Mouse (Mus musculus): ENCODE measurements around the gene Pbx4. TPM values are rescaled to one million over a fixed set of nuclear protein-coding genes. Genes with fewer than 3 reads are reported as not detected.

The Pbx4 gene
- total and polyA plus RNA-seq, 3 experiments: 1.0 to 5.9 (median 2.4) TPM

GRCm38 (mm10) chr8:69791415-69792068, 40.7 kb upstream of the Pbx4 start:
- H3K9me3 ChIP-seq (replicated peaks; ENCODE audit: low read length): no peaks in the 10 kb centered on the region
- dilution Hi-C loops (cut with MboI; ENCODE audit: extremely low pct_ligation_motif_present, extremely low pct_unique_long_range_greater_than_20kb, low sequenced_read_pairs) (no loop called here), in situ Hi-C loops (cut with MboI; ENCODE audit: low pct_ligation_motif_present, low pct_unique_long_range_greater_than_20kb, low sequenced_read_pairs) (no loop called here)
- peak; percentile 44 for DNase-seq (ENCODE audit: extremely low read depth)
- H3K4me2 ChIP-seq (ENCODE audit: insufficient read depth, low read depth, poor library complexity, severe bottlenecking): peak overlapping the region; percentile 81
- H3K9ac ChIP-seq (ENCODE audit: insufficient read depth, low read depth): peak overlapping the region; percentile 93
- H3K27ac ChIP-seq (ENCODE audit: insufficient read depth, low read depth): peak overlapping the region; percentile 85
- H3K27me3 ChIP-seq (replicated peaks): no peaks in the 10 kb centered on the region
- peaks cover 32 to 43% of the 10 kb centered on the region in 2 experiments for H3K36me3 ChIP-seq (replicated peaks in 1 of 2; ENCODE audit: control insufficient read depth in 1 of 2, insufficient read depth in 1 of 2, low read length in 1 of 2)
- peaks cover 28% of the 10 kb centered on the region for H3K79me2 ChIP-seq (replicated peaks; ENCODE audit: control insufficient read depth, extremely low read depth, insufficient read depth, poor library complexity, severe bottlenecking)
- H3K4me3 ChIP-seq (replicated peaks in 1 of 3; ENCODE audit: low read depth in 2 of 3, low read length in 2 of 3, poor library complexity in 1 of 3): peak overlapping the region; percentile 67 to 100 (median 78)
- no peak for TF ChIP-seq IRF4 (IDR thresholded peaks at IDR 0.05; ENCODE audit: low read depth, low read length)
- TF ChIP-seq JUND (conservative IDR thresholded peaks at IDR 0.05; ENCODE audit: low read depth, low read length): no peak
- TF ChIP-seq RCOR1 (conservative IDR thresholded peaks at IDR 0.05; ENCODE audit: low read depth, low read length): no peak
- TF ChIP-seq SIN3A (IDR thresholded peaks at IDR 0.05; ENCODE audit: low read length): peak; percentile 56; the same call in 1 of the 2 replicates
- peak; percentile 3; the same call in 1 of the 2 replicates for TF ChIP-seq MYC (IDR thresholded peaks at IDR 0.05; ENCODE audit: low read depth, low read length)
- TF ChIP-seq EP300 (IDR thresholded peaks at IDR 0.05; ENCODE audit: low read length): no peak
- no peak for TF ChIP-seq ZKSCAN1 (IDR thresholded peaks at IDR 0.05; ENCODE audit: borderline replicate concordance, low read depth, low read length)
- TF ChIP-seq NRF1 (IDR thresholded peaks at IDR 0.05; ENCODE audit: low read depth, low read length): no peak
- TF ChIP-seq CHD1 (IDR thresholded peaks at IDR 0.05; ENCODE audit: low read depth, low read length): 0 out of 2 replicates have a peak, but pooled peaks have one; percentile 13
- no peak for TF ChIP-seq POLR2AphosphoS2 (IDR thresholded peaks at IDR 0.05; ENCODE audit: low read depth, low read length)
- no peak for TF ChIP-seq MXI1 (IDR thresholded peaks at IDR 0.05; ENCODE audit: low read depth, low read length)
- no peak for TF ChIP-seq CHD2 (IDR thresholded peaks at IDR 0.05; ENCODE audit: low read length)
- no peak for TF ChIP-seq RAD21 (IDR thresholded peaks at IDR 0.05; ENCODE audit: low read depth, low read length)
- TF ChIP-seq USF2 (conservative IDR thresholded peaks at IDR 0.05; ENCODE audit: low read depth, low read length): no peak
- no peak for TF ChIP-seq BHLHE40 (IDR thresholded peaks at IDR 0.05; ENCODE audit: low read depth, low read length)
- peak; percentile 78 for TF ChIP-seq ZNF384 (IDR thresholded peaks at IDR 0.05; ENCODE audit: low read depth, low read length)
- peaks cover 9 to 29% of the 10 kb centered on the region in 2 experiments for H3K4me1 ChIP-seq (ENCODE audit: control insufficient read depth in 1 of 2, insufficient read depth in 2 of 2)

DNA sequence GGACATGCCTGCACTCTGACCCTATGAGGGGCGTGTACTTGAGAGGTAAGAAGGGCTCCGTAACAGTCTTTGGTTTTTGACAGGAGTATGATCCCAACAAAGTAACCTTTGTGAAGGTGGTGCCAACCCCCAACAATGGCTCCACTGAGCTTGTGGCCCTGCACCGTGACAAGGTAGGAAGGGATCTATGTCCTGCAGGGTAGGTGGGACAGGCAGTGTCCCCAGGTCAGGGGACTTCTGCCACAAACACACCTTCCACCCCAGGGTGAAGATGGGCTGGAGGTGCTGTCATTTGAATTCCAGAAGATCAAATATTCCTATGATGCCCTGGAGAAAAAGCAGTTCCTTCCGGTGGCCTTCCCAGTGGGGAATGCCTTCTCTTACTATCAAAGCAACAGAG, 38.6 kb upstream of the Pbx4 start:
- TF ChIP-seq BHLHE40 (IDR thresholded peaks at IDR 0.05; ENCODE audit: low read depth, low read length): no peak
- TF ChIP-seq JUND (conservative IDR thresholded peaks at IDR 0.05; ENCODE audit: low read depth, low read length): no peak
- no peak for TF ChIP-seq PAX5 (IDR thresholded peaks at IDR 0.05; ENCODE audit: low read length)
- TF ChIP-seq UBTF (IDR thresholded peaks at IDR 0.05; ENCODE audit: low read depth, low read length): no peak
- TF ChIP-seq EP300 (IDR thresholded peaks at IDR 0.05; ENCODE audit: low read length): no peak
- TF ChIP-seq MAX (IDR thresholded peaks at IDR 0.05; ENCODE audit: low read length): no peak
- TF ChIP-seq SIN3A (IDR thresholded peaks at IDR 0.05; ENCODE audit: low read length): no peak
- no peak for TF ChIP-seq NRF1 (IDR thresholded peaks at IDR 0.05; ENCODE audit: low read depth, low read length)
- TF ChIP-seq E2F4 (IDR thresholded peaks at IDR 0.05; ENCODE audit: insufficient replicate concordance, low read depth, low read length): no peak
- TF ChIP-seq MYC (IDR thresholded peaks at IDR 0.05; ENCODE audit: low read depth, low read length): no peak
- no peak for TF ChIP-seq ZC3H11A (IDR thresholded peaks at IDR 0.05; ENCODE audit: low read depth, low read length)
- no peak for TF ChIP-seq ETS1 (conservative IDR thresholded peaks at IDR 0.05; ENCODE audit: low read depth, low read length)
- TF ChIP-seq GABPA (IDR thresholded peaks at IDR 0.05; ENCODE audit: insufficient replicate concordance, low read depth, low read length): no peak
- no peak for TF ChIP-seq SMC3 (IDR thresholded peaks at IDR 0.05; ENCODE audit: low read depth, low read length)
- TF ChIP-seq ELF1 (IDR thresholded peaks at IDR 0.05; ENCODE audit: low read depth, low read length): no peak
- no peak for TF ChIP-seq USF1 (IDR thresholded peaks at IDR 0.05; ENCODE audit: low read depth, low read length)
- TF ChIP-seq MAFK (IDR thresholded peaks at IDR 0.05; ENCODE audit: insufficient replicate concordance, low read length): no peak
- TF ChIP-seq TBP (conservative IDR thresholded peaks at IDR 0.05; ENCODE audit: low read depth, low read length): no peak
- no peak for TF ChIP-seq JUN (IDR thresholded peaks at IDR 0.05; ENCODE audit: insufficient read depth, low read depth, low read length)
- TF ChIP-seq RCOR1 (conservative IDR thresholded peaks at IDR 0.05; ENCODE audit: low read depth, low read length): no peak
- no peak overlapping the region for H3K4me2 ChIP-seq (ENCODE audit: insufficient read depth, low read depth, poor library complexity, severe bottlenecking)
- in situ Hi-C loops (cut with MboI; ENCODE audit: low pct_ligation_motif_present, low pct_unique_long_range_greater_than_20kb, low sequenced_read_pairs) (no loop called here), dilution Hi-C loops (cut with MboI; ENCODE audit: extremely low pct_ligation_motif_present, extremely low pct_unique_long_range_greater_than_20kb, low sequenced_read_pairs) (no loop called here)
- H3K4me1 ChIP-seq (ENCODE audit: control insufficient read depth in 1 of 2, insufficient read depth in 2 of 2): peaks cover 9 to 29% of the 10 kb centered on the region in 2 experiments
- H3K27ac ChIP-seq (ENCODE audit: insufficient read depth, low read depth): no peak overlapping the region
- no peak overlapping the region for H3K4me3 ChIP-seq (replicated peaks in 1 of 3; ENCODE audit: low read depth in 2 of 3, low read length in 2 of 3, poor library complexity in 1 of 3)
- no peak for DNase-seq (ENCODE audit: extremely low read depth)
- no peaks in the 10 kb centered on the region for H3K27me3 ChIP-seq (replicated peaks)
- peaks cover 28% of the 10 kb centered on the region for H3K79me2 ChIP-seq (replicated peaks; ENCODE audit: control insufficient read depth, extremely low read depth, insufficient read depth, poor library complexity, severe bottlenecking)
- H3K9ac ChIP-seq (ENCODE audit: insufficient read depth, low read depth): no peak overlapping the region
- H3K9me3 ChIP-seq (replicated peaks; ENCODE audit: low read length): no peaks in the 10 kb centered on the region
- H3K36me3 ChIP-seq (replicated peaks in 1 of 2; ENCODE audit: control insufficient read depth in 1 of 2, insufficient read depth in 1 of 2, low read length in 1 of 2): peaks cover 53 to 65% of the 10 kb centered on the region in 2 experiments

All from CH12.LX (cell line).